Mouse (Mus musculus): ENCODE measurements around the gene Slc17a7.

- no peak for TF ChIP-seq IRF4 (IDR thresholded peaks at IDR 0.05; ENCODE audit: low read depth, low read length)
- TF ChIP-seq JUND (conservative IDR thresholded peaks at IDR 0.05; ENCODE audit: low read depth, low read length): no peak
- TF ChIP-seq POLR2AphosphoS2 (IDR thresholded peaks at IDR 0.05; ENCODE audit: low read depth, low read length): no peak
- no peak for TF ChIP-seq CTCF (conservative IDR thresholded peaks at IDR 0.05 in 1 of 2, IDR thresholded peaks at IDR 0.05 in 1 of 2; ENCODE audit: low read depth in 2 of 2, low read length in 2 of 2)
- no peak for TF ChIP-seq CHD1 (IDR thresholded peaks at IDR 0.05; ENCODE audit: low read depth, low read length)
- TF ChIP-seq HCFC1 (IDR thresholded peaks at IDR 0.05; ENCODE audit: low read depth, low read length): no peak
- no peak for TF ChIP-seq CHD2 (IDR thresholded peaks at IDR 0.05; ENCODE audit: low read length)
- no peak for TF ChIP-seq MAX (IDR thresholded peaks at IDR 0.05; ENCODE audit: low read length)
- no peak for TF ChIP-seq POLR2A (IDR thresholded peaks at IDR 0.05; ENCODE audit: low read depth, low read length)
- TF ChIP-seq TCF12 (IDR thresholded peaks at IDR 0.05; ENCODE audit: low read depth, low read length): no peak
- TF ChIP-seq ZNF384 (IDR thresholded peaks at IDR 0.05; ENCODE audit: low read depth, low read length): no peak
- TF ChIP-seq GABPA (IDR thresholded peaks at IDR 0.05; ENCODE audit: insufficient replicate concordance, low read depth, low read length): no peak
- no peak for TF ChIP-seq NELFE (IDR thresholded peaks at IDR 0.05; ENCODE audit: low read depth, low read length)
- no peak for TF ChIP-seq ELF1 (IDR thresholded peaks at IDR 0.05; ENCODE audit: low read depth, low read length)
Measured at GRCm38 (mm10) chr7:45215673-45216441, 52.1 kb downstream of the Slc17a7 start, which contains the start of gene Tead2.
